Mouse (Mus musculus) cerebellum, adult 11 months (tissue): ENCODE results near the gene Sppl2c.
"Not testable (repeated sequence)": the region's sequence is repeated elsewhere in the genome, so short reads cannot be mapped to it uniquely, and the experiment has no call there.

Experiments
- DNase-seq: peaks from one replicate; pipeline ENCODE4 v3.0.0; 2022

Sppl2c gene

DNA sequence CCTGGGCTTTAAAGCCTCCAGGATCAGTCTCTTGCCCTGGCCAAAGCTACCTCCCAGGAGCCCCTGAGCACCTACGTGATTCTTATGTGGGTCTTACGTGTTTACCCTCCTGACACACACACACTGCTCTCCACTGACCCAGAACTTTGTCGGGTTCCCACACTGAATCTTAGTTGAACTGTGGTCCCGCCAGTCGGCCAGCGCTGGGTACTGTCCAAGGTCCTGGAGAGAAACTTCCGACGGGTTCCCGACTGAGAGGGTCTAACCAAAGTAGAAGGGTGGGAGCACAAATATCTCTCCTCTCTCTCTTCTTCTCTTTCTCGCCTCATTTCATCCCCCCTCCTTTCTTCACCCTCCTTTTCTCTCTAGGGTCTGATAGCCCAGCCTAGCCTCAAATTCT is 11.7 kb downstream of the Sppl2c start:
- no peak for DNase-seq

DNA sequence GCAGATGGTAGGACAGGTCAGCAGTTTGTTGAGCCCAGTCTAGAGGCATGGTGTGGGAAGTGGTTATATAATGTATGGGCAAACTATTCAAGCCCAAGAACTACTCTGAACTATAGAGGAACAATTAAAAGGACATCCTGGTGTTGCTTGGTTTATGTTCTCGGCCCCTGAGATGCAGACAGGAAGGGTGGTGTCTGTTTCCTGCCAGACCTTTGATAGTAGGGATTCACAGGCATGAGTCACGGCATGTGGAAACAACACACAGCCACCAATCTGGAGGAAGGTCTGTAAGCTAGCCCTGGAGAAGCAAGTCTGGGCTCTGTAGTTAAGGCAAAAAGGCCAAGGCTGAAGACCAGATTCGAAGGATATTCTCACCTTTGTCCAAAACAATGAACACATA is 17.1 kb downstream of the Sppl2c start:
- DNase-seq: no peak

DNA sequence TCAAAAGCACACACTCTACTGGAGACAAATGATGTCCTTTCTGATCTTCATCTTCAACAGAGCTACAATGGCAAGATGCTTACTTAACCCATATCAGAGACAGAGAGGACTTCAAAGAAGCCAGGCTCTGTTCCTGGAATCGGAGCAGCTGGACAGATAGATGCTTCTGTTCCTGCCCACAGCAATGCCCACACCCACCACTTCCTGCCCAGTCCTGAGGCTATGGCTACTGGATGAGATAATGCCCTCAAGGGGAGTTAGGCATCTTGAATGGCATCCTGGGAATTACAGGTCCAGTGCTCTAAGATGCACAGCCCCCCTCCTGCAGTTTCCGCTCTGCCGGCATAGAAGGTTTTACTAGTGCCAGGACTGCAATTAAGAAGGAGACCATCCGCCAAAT is 20.4 kb downstream of the Sppl2c start:
- DNase-seq: no peak

DNA sequence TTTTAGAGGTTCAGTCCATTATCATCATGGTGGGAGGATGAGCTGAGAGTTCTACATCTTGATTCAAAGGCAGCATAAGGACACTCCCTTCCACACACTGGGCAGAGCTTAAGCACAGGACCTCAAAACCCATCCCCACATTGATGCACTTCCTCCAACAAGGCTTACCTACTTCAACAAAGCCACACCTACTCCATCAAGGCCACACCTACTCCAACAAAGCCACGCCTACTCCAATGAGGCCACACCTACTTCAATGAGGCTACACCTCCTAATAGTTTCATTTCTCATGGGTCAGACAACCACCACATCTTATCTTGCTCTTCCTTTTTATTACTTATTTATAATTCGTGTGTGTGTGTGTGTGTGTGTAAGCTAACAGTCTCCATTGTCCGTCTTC is 22.9 kb downstream of the Sppl2c start:
- DNase-seq: no peak

DNA sequence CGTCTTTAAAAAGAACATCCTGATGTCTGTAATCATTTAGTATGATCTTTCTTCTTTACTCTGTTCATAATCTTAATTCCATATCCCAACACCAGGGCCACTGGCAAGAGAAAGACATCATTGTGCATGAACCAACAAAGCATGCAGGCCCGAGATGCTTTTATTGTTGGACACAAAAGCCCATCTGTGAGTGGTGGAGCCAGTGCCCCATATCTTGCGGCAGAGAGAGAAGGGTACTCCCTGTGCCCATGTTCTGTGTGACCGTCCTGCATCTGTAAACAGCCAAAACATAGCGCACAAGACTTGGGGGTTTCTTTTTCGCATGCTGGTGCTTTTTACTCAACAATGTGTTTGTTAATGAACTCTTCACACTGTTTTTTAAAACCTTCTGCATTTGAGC is 25.1 kb downstream of the Sppl2c start:
- no peak for DNase-seq

DNA sequence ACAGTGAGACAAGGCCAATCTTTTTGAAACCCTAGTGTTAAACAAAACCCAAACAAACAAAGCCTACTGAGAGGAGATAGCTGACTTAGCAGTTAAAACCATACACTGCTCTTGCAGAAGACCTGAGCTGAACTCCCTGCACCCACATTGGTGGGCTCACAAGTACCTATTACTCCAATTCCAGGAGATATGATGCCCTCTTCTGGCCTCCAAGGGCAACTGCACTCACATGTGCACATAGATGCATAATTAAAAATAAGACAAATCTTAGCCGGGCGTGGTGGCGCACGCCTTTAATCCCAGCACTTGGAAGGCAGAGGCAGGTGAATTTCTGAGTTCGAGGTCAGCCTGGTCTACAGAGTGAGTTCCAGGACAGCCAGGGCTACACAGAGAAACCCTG is 28.0 kb downstream of the Sppl2c start:
- DNase-seq: not testable (repeated sequence)

DNA sequence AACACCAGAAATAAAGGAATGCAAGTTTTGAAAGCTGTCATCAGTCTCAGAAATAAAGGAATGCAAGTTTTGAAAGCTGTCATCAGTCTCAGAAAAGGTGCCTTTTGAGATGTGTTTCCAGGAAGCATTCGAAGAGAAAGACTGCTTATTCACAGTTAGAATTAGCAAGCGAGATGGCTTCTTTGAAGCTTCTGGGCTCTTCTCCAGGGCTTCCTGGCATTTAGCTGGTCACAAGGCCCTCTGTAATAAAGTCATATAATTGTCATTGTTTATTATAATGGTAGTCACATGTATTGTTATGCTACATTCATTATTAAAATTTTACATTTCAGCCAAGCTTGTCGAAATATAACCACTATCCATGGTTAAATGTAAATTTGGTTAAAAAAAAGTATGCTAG is 31.9 kb downstream of the Sppl2c start:
- DNase-seq: no peak

DNA sequence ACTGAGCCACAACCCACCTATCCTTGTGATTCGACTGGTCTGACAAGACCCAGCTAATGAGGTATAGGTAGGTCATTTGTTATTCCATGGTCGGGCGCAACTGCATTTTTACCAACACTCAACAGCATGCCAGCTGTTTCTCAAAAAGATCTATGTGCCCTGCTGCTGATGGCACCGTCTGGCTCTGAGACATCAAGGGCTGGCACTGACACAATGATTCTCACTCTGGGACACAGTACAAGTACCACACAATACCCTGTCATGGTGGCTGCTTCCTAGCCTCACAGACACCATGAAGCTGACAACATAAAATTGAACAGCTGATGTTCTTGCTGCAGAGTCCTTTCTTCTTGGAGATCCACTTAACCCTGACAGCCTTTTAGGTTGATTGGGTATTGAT is 34.2 kb downstream of the Sppl2c start:
- DNase-seq: no peak

DNA sequence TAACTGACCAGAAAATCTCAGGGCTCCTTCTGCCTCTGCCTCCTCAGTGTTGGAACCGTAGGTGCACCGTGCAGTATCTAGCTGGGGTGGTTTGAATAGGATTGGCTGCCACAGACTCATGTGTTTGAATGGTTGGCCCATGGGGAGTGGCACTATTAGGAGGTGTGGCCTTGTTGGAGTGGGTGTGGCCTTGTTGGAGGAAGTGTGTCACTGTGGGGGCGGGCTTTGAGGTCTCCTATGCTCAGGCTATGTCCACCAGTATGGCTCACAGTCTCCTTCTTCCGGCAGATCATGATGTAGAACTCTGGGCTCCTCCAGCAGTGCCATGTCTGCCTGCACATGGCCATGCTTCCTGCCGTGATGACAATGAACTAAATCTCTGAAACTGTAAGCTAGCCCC is 35.6 kb downstream of the Sppl2c start:
- DNase-seq: no peak

DNA sequence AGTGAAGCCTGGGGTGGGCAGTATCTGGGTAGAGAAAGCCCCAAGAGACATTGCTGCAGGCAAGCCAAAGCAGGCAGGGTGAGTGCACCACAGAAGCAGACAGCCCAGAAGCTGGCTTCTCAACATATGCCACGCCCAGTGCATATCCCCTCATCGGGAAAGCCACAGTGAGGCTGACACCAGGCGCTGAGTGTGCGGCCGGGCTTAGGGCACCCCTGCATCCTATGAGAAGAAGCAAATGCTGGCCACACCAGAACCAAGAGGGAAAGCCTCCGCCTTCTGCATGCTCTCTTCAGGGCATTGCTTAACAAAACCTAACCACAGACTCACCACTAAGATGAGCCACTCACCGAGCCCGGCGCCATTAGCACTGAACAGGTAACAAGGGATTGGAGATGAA is 37.2 kb downstream of the Sppl2c start:
- no peak for DNase-seq

DNA sequence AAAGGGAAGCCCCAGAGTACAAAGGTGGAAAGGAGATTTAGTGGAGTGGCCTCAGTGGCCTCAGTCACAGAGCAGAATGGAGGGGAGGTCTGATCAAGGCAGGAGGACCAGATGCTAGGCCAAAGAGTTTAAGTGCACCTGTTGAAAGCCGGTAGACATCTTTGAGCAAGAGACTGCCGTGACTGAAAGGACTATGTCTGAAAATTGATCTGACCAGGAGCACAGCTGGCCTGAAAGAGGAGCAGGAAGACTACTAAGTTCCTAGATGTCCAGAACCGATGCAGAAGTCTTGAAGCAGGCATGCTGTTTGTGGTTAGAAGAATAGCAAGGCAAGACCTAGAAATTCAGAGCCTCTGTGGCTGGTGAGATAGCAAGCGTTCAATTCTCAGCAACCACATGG is 43.3 kb downstream of the Sppl2c start:
- DNase-seq: no peak

DNA sequence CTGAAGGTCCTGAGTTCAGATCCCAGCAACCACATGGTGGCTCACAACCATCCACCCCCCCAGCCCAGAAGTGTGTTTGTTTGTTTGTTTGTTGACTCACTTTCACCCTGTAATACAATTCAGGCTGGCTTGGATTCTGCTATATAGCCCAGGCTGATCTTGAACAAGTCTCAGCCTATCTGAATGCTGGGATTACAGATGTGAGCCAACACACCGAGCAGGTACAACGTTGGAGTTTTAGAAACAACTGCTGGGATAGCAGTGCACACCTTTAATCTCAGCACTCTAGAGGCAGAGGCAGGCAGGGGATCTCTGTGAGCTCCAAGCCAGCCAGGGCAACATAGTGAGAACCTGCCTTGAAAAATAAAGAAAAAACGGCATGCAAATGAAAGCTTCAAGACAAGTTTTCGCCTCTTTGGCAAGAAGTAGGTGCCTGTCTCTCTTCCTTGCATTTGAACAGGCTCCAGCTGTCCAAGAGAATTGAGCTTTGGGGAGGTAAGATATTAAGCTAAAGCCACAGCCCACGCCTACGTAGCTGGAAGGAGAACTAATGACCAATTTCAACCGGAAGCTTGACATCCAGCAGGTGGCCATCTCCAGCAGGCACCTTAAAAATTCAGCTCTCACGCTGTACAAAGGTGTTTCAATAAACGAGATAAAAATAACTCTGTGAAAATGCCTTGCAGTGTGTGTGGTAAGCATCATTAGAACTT is 44.1 kb downstream of the Sppl2c start:
- DNase-seq: no peak

DNA sequence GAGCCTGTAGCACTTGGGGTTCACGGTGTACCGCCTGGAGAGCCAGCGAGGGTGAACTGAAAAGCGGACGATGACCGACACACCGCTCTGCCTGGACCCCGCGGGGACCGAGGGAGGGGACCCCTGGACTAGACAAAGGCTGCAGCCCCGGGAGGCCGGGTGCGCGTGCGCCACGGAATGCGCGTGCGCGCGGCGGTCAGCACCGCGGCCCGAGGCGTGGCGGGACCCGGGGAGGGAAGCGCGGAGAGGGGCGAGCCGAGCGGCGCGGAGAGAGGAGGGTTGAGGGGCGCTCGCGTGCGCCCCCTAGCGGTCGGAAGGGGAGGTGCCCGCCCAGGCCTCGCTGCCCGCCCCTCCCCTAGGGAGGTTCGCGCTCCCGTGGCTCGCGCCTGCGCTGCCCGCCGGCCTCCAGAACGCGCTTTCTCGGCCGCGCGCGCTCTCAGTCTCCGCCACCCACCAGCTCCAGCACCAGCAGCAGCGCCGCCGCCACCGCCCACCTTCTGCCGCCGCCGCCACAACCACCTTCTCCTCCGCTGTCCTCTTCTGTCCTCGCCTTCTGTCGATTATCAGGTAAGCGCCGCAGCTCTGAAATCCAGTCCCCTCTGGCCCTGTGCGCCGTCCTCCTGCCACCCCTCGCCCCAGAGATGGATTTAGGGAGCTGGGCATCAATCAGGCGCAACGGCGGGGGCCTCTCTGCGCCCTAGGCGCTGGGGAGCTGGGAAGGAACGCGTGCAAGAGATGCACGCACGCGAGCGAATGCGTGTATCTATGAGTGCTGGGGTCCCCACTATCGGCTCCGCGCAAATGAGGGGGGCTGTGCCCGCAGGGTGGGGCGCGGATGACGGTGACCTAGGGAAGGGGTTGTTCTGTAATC is 45.1 kb downstream of the Sppl2c start, which contains the start of gene Mapt:
Gene Mapt, plus strand, starts transcription at position 350 of the 871 bp plus-strand sequence.
- peak; percentile 91 for DNase-seq

DNA sequence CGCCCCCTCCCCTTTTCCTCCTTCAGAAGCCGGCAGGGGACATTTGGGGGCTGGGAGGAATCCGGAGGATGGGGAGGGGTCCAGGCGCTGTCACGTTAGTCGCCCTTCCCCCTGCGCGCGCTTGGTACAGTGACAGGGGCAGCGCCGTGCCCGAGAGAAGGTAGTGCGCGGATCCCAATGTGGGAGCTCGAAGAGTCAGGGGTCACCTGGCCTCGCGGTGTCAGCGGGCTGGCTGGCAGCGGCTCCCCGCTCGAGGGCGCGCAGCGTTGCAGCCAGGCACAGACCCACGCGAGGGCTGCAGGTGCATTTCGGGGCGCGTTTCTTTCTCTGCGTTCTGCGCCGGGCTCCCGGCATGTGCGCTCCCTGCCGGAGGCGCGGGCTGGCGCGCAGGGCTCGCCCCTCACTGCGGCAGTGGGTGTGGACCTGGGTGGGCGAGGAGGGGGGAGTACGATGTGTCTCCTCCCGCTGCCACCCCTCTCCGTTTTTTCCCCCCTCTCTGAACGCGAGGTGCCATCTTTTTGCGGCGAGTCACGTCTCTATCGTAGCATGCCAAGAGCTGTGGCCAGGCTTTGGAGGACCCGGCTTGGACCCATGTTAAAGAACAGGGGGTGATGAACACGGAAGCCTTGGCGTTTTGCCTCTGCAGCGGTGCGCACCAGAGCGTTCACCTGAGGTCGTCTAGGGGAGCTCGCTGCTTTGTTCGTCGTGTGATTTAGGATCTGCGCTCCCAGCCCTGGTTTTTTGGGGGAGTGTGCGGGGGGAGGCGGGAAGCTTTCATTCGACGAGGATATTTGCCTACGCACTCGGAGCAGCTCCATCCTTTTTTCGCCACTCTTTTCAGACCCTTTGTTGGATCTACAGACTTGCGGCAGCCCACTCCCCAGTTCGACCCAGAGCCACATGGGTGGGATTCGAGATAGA is 46.3 kb downstream of the Sppl2c start:
- peak; percentile 73 for DNase-seq

DNA sequence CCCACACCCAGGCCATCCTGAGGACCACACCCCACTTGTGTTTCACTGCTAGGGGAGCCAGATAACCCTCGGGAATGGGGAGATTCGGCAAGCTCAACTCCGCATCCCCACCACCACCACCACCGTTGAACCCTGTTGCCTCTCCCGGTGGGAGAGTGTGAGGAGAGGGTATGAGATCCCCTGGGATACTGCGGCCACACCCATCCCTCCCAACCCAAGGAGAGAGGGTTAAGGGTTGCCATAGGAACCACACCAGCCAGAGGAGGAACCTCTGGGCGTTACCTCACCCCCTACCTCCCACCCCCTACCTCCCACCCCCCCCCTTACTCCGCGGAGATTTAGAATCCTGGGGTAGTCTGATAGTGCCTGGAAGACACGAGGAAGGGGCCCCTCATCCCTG is 47.0 kb downstream of the Sppl2c start:
- DNase-seq: no peak

DNA sequence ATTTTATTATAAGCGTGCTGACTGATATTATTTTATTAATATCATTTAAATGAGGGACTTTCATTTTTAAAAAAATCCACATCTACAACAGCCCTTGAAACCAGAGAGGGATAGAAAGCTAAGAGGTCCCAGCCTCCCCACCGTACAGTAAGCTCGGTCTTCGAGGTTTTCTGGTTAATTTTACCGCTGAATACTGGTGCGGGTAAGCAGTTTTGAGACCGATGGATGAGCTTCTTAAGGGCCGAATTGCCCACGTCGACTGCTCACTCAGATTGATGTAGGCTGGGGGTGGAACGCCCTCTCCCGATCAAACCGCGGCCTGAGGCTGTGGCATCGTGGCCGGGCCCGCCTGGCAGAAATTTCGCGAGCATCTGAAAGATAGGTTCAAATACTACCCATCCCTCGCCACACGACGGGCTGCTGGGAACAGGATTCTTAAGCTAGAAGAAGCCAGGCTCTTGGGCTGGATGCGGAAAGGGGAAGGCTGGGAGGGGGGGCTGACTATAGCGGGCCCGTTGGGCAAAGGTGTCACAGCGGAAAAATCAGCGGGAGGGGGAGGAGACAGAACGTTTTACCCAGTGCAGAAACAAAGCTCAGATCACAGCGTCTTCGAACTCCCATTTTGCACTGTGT is 47.6 kb downstream of the Sppl2c start:
- DNase-seq: no peak

DNA sequence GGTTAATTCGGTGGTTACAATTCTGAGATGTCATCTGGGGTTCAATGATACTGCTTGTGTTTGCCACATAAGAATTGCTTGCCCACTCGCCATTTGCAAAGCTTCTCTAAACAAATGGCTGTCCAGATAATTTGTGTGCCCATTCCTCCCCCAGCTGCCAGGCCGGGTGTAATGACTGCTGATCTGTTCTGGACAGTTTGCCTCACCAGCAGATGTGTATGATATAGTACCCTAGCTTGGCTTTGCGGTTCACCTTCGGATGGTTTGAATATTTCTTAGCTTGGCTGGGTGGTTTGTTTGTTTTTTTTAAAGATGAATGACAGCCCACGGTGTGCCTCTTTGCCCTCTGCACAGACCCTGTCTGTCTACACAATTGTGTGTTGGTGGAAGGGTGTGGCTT is 48.6 kb downstream of the Sppl2c start:
- no peak for DNase-seq

DNA sequence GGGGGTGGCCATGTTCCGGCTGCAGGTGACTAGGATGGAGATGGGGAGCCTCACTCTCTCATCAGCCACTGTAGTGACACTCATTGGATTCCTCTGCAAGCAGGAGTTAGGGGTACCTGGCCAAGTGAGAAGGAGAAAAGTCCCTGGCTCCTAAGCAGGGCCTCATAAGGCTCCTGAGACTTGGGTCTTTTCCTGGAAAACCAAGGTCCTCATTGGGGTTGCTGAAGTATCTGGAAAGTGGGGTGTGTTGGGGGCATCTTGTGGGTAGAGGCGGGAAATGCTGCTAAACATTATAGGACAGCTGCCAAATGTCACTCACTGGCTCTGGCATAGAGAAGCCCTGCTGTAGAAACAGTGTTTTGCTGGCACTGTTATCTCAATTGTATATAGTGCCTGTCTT is 49.8 kb downstream of the Sppl2c start:
- DNase-seq: no peak

DNA sequence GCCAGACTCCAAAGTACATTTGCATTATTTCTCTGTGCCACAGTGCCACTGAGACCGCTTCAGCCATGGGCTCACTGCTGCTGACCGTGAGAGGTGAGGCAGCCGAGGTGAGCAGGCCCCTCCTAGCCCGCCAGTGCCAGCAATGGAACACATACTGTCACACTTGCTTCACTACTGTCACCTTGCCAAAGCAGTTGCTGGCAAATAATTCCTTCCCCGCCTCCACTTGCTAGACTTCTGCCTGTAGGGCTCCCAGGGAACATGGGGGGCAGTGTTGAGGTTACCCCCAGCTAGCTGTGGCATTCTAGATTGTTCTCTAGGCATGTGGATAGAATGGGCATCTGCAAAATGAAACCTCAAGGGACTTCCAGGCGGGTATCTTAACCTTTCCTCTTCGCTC is 51.1 kb downstream of the Sppl2c start:
- DNase-seq: peak; percentile 82

DNA sequence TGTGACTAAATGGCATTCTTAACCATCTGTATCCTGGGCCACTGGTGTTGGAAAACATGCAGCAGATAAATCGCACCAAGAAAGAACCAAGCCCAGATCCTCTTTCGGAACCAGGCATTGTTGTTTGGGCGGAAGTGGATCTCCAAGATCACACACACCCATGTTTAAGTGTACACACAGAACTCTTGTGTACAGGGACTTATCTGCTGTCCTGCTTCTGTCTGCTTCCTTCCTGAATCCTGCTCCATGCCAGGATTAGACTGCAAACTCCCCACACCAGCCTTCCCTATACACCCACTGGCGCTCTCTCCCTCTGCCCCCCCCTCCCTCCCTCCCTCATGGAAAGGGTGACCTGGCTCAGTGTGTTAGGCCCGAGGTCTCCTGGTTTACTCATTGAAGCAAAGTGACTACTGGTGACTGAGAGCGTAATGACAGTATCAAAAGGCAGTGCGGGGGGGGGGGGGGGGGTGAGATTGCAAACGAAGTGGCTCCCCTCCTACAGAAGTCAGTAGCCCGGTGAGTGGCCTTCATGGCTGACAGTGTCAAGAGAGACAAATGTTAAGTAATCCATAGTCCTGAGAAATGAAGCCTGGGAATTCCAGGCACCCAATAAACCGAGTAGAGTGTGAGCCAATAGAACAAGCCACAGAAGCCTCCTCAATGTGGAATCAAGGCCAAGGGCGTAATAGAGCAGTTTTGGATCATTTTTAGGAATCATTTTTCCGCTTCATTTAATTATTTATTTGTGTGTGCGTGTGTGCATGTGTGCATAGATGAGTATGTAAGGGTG is 52.0 kb downstream of the Sppl2c start:
- no peak for DNase-seq
